In genomic region chr11:54836106-54836505, GRCm38 (mm10) we compare ENCODE assay signal across 11 mouse cellular contexts. TPM values are rescaled to one million over a fixed set of nuclear protein-coding genes. Genes with fewer than 3 reads are reported as not detected.
DNase-seq lines count a peak whose midpoint lies in the region; ATAC-seq and TF ChIP-seq lines count a peak whose summit lies in the region.
"Had no signal": no experiment of that assay in that cellular context is flagged by ENCODE, and none has a peak within 500 bp of the region (broad histone marks: within the 10 kb centered on the region; RNA-seq: fewer than 3 reads in every experiment).

No protein-coding gene starts in this region.

- TF ChIP-seq POLR2A in kidney, adult 2 months (IDR thresholded peaks at IDR 0.05; ENCODE audit: low read depth, low read length), result no peak

- ATAC-seq in kidney, embryonic 14.5 days (ENCODE audit: low FRiP score, low TSS enrichment), result no peak
- 0 out of 2 replicates have a peak, but pooled peaks have one; percentile 41 for ATAC-seq in erythroid progenitor cell, adult 5-6 weeks (replicated peaks; ENCODE audit: low FRiP score, poor library complexity, severe bottlenecking)
- ATAC-seq in forebrain, embryonic 14.5 days, result no peak
- ATAC-seq: activated CD4-positive, CD25-positive, alpha-beta regulatory T cell, adult 4 months had no signal

- H3K27ac ChIP-seq in kidney, adult 2 months (ENCODE audit: insufficient read depth, low read depth, low read length), result no peak overlapping the region
- H3K27ac ChIP-seq in kidney, embryonic 14.5 days (ENCODE audit: low read depth, low read length), result no peak overlapping the region
- H3K27ac ChIP-seq in forebrain, embryonic 14.5 days (ENCODE audit: low read depth, low read length), result no peak overlapping the region
- H3K27ac ChIP-seq: heart, embryonic 15.5 days had no signal

- H3K9me3 ChIP-seq in kidney, embryonic 14.5 days (ENCODE audit: control insufficient read depth, low read length), result no peaks in the 10 kb centered on the region
- H3K9me3 ChIP-seq in forebrain, embryonic 14.5 days (replicated peaks; ENCODE audit: control insufficient read depth, low read length), result no peaks in the 10 kb centered on the region
- H3K9me3 ChIP-seq: heart, embryonic 15.5 days had no signal

- whole genome bisulfite sequencing in kidney, adult 2 months, result 81% methylated on average over 9 of the region's 9 CpGs
- 84% methylated on average over 9 of the region's 9 CpGs for WGBS in kidney, embryonic 14.5 days
- 78% methylated on average over 9 of the region's 9 CpGs for WGBS in forebrain, embryonic 14.5 days

- H3K36me3 ChIP-seq in kidney, adult 2 months (ENCODE audit: control insufficient read depth, insufficient read depth, low read length), result no peaks in the 10 kb centered on the region; the same call in 1 of the 2 replicates
- no peaks in the 10 kb centered on the region for H3K36me3 ChIP-seq in kidney, embryonic 14.5 days (ENCODE audit: control insufficient read depth, insufficient read depth, low read length)
- H3K36me3 ChIP-seq in forebrain, embryonic 14.5 days (ENCODE audit: control insufficient read depth, insufficient read depth, low read length), result no peaks in the 10 kb centered on the region
- H3K36me3 ChIP-seq: heart, embryonic 15.5 days had no signal

- no peak overlapping the region for H3K4me3 ChIP-seq in kidney, adult 2 months (ENCODE audit: insufficient read depth, low read depth, low read length)
- H3K4me3 ChIP-seq in kidney, embryonic 14.5 days (ENCODE audit: low read length), result no peak overlapping the region
- H3K4me3 ChIP-seq in forebrain, embryonic 14.5 days (ENCODE audit: low read depth, low read length), result no peak overlapping the region
- H3K4me3 ChIP-seq: heart, embryonic 15.5 days; megakaryocyte, embryonic 14.5 days had no signal

- peak; percentile 28 for DNase-seq in kidney, adult 2 months
- peak; percentile 19 to 74 for DNase-seq in spleen, postnatal 4 days (ENCODE audit: low spot score in 2 of 2)
- DNase-seq in spleen, postnatal 36 days (ENCODE audit: low spot score in 2 of 2), result no peak
- peak; percentile 20 for DNase-seq in urinary bladder, postnatal 25 days (ENCODE audit: low spot score)
- DNase-seq in thymus, postnatal 14 days, result no peak
- no peak for DNase-seq in forebrain, embryonic 14.5 days (ENCODE audit: low spot score)

- no peak overlapping the region for H3K4me2 ChIP-seq in kidney, embryonic 14.5 days (replicated peaks; ENCODE audit: low read depth, low read length)
- H3K4me2 ChIP-seq in forebrain, embryonic 14.5 days (ENCODE audit: low read length), result no peak overlapping the region
- H3K4me2 ChIP-seq: heart, embryonic 15.5 days had no signal

- H3K9ac ChIP-seq in kidney, embryonic 14.5 days (ENCODE audit: low read depth, low read length), result no peak overlapping the region
- H3K9ac ChIP-seq in forebrain, embryonic 14.5 days (ENCODE audit: low read length), result no peak overlapping the region
- H3K9ac ChIP-seq: heart, embryonic 15.5 days had no signal

- H3K4me1 ChIP-seq in kidney, adult 2 months (ENCODE audit: control insufficient read depth, insufficient read depth, low read length), result no peaks in the 10 kb centered on the region
- H3K4me1 ChIP-seq in kidney, embryonic 14.5 days (ENCODE audit: control insufficient read depth, insufficient read depth, low read length), result no peaks in the 10 kb centered on the region
- no peaks in the 10 kb centered on the region for H3K4me1 ChIP-seq in forebrain, embryonic 14.5 days (ENCODE audit: control insufficient read depth, insufficient read depth, low read length)
- H3K4me1 ChIP-seq: heart, embryonic 15.5 days had no signal

- TF ChIP-seq CTCF in kidney, adult 2 months (conservative IDR thresholded peaks at IDR 0.05; ENCODE audit: insufficient read depth, insufficient read length, low read depth, low read length), result no peak

- no peaks in the 10 kb centered on the region for H3K27me3 ChIP-seq in kidney, adult 2 months (replicated peaks; ENCODE audit: control insufficient read depth, insufficient read depth, low read length)
- H3K27me3 ChIP-seq in kidney, embryonic 14.5 days (ENCODE audit: control insufficient read depth, insufficient read depth, low read length), result no peaks in the 10 kb centered on the region
- H3K27me3 ChIP-seq in forebrain, embryonic 14.5 days (replicated peaks; ENCODE audit: control insufficient read depth, insufficient read depth, low read length), result no peaks in the 10 kb centered on the region
- H3K27me3 ChIP-seq: heart, embryonic 15.5 days had no signal

RNA-seq across cellular contexts. Expression of gene Lyrm7, which starts 24.6 kb away (rescaled TPM):
- polyA plus RNA-seq in kidney, adult 2 months (2012; rRNA removed), result 1.4 and 3.9 TPM in 2 replicates
- 6.7 and 9.6 TPM in 2 replicates for polyA plus RNA-seq in kidney, embryonic 14.5 days (2014; fragmentation: Nextera tagmentation; extraction: Ambion mirVana)
- total RNA-seq in erythroid progenitor cell, adult 5-6 weeks (2015; ENCODE audit: low replicate concordance), result 0.84 and 1.4 TPM in 2 replicates
- 1.2 and 1.4 TPM in 2 replicates for total RNA-seq in erythroid progenitor cell, adult 5-6 weeks (2017; ENCODE audit: low replicate concordance)
- 11.4 and 13.2 TPM in 2 replicates for polyA plus RNA-seq in forebrain, embryonic 14.5 days (2014; fragmentation: Nextera tagmentation; extraction: Ambion mirVana)

RNA-seq across cellular contexts. Expression of gene Hint1, which starts 30.1 kb away (rescaled TPM):
- 1,115 and 1,173 TPM in 2 replicates for polyA plus RNA-seq in kidney, adult 2 months (2012; rRNA removed)
- polyA plus RNA-seq in kidney, embryonic 14.5 days (2014; fragmentation: Nextera tagmentation; extraction: Ambion mirVana), result 720 and 912 TPM in 2 replicates
- total RNA-seq in erythroid progenitor cell, adult 5-6 weeks (2015; ENCODE audit: low replicate concordance), result 138 and 146 TPM in 2 replicates
- 123 and 160 TPM in 2 replicates for total RNA-seq in erythroid progenitor cell, adult 5-6 weeks (2017; ENCODE audit: low replicate concordance)
- polyA plus RNA-seq in forebrain, embryonic 14.5 days (2014; fragmentation: Nextera tagmentation; extraction: Ambion mirVana), result 757 and 875 TPM in 2 replicates

RNA-seq across cellular contexts. Expression of gene Cdc42se2, which starts 48.6 kb away (rescaled TPM):
- 26.5 and 30.6 TPM in 2 replicates for polyA plus RNA-seq in kidney, adult 2 months (2012; rRNA removed)
- polyA plus RNA-seq in kidney, embryonic 14.5 days (2014; fragmentation: Nextera tagmentation; extraction: Ambion mirVana), result 59.3 and 110 TPM in 2 replicates
- 23.1 and 39.0 TPM in 2 replicates for total RNA-seq in erythroid progenitor cell, adult 5-6 weeks (2015; ENCODE audit: low replicate concordance)
- 12.5 and 17.8 TPM in 2 replicates for total RNA-seq in erythroid progenitor cell, adult 5-6 weeks (2017; ENCODE audit: low replicate concordance)
- 221 and 226 TPM in 2 replicates for polyA plus RNA-seq in forebrain, embryonic 14.5 days (2014; fragmentation: Nextera tagmentation; extraction: Ambion mirVana)

Comparison
In these comparisons a context has a peak if more than half of its experiments do, and no peak if none do; other contexts are left out.
1. DNase-seq: peak in kidney, adult 2 months (single experiment), spleen, postnatal 4 days (2 of 2) and urinary bladder, postnatal 25 days (single experiment); none in spleen, postnatal 36 days (0 of 2), thymus, postnatal 14 days (single experiment) and forebrain, embryonic 14.5 days (single experiment).